Comparison of ENCODE assay signal across 14 mouse cellular contexts in the genomic region with DNA sequence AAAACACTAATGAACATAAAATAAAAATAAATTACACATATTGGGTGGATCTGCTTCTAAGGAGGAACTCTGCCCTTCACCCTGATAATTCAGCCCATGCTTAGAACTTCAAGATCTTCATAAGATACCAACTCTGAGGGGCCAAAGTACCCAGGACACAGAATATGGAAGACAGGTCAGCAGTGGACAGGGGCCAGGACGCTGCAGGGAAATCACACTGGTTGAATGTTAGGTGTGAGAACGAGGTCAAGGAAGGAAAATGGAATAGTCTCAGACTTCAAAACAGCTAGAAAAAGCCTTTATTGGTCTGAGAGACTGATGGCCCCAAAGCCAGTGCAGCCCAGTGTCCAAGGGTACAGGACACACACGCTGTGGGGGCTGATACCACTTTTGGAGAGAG. TPM values are rescaled to one million over a fixed set of nuclear protein-coding genes. Genes with fewer than 3 reads are reported as not detected.
DNase-seq lines count a peak whose midpoint lies in the region; ATAC-seq lines count a peak whose summit lies in the region.
"Had no signal": no experiment of that assay in that cellular context is flagged by ENCODE, and none has a peak within 500 bp of the region (broad histone marks: within the 10 kb centered on the region; RNA-seq: fewer than 3 reads in every experiment).

No protein-coding gene starts in this region.

- 46% methylated on average over 3 of the region's 3 CpGs for WGBS in heart, embryonic 14.5 days
- WGBS in midbrain, embryonic 10.5 days, result 53% methylated on average over 3 of the region's 3 CpGs
- WGBS in midbrain, embryonic 14.5 days, result 51% methylated on average over 3 of the region's 3 CpGs
- WGBS in intestine, embryonic 16.5 days, result 37% methylated on average over 3 of the region's 3 CpGs
- WGBS in limb, embryonic 15.5 days, result 47% methylated on average over 3 of the region's 3 CpGs

- no peaks in the 10 kb centered on the region for H3K36me3 ChIP-seq in heart, embryonic 14.5 days (ENCODE audit: control insufficient read depth, insufficient read depth, low read length)
- H3K36me3 ChIP-seq in midbrain, embryonic 10.5 days, result no peaks in the 10 kb centered on the region
- no peaks in the 10 kb centered on the region for H3K36me3 ChIP-seq in midbrain, embryonic 14.5 days (ENCODE audit: control insufficient read depth, insufficient read depth, low read length)
- H3K36me3 ChIP-seq in intestine, embryonic 16.5 days (ENCODE audit: control insufficient read depth, insufficient read depth, low read length), result no peaks in the 10 kb centered on the region
- no peaks in the 10 kb centered on the region for H3K36me3 ChIP-seq in limb, embryonic 15.5 days
- H3K36me3 ChIP-seq: stomach, embryonic 15.5 days had no signal

- no peak overlapping the region for H3K4me2 ChIP-seq in heart, embryonic 14.5 days (ENCODE audit: low read length)
- H3K4me2 ChIP-seq in midbrain, embryonic 14.5 days (ENCODE audit: low read length), result no peak overlapping the region
- no peak overlapping the region for H3K4me2 ChIP-seq in intestine, embryonic 16.5 days (ENCODE audit: low read depth, low read length)
- H3K4me2 ChIP-seq in limb, embryonic 15.5 days, result 0 out of 2 replicates have a peak overlapping the region, but pooled peaks have one; percentile 27
- H3K4me2 ChIP-seq: stomach, embryonic 15.5 days had no signal

- peak overlapping the region; percentile 47 to 80 for H3K27ac ChIP-seq in heart, embryonic 14.5 days (replicated peaks in 1 of 2; ENCODE audit: control insufficient read depth in 1 of 2, insufficient read depth in 1 of 2, low read depth in 2 of 2, low read length in 2 of 2)
- peak overlapping the region; percentile 84 for H3K27ac ChIP-seq in midbrain, embryonic 10.5 days (replicated peaks)
- no peak overlapping the region for H3K27ac ChIP-seq in midbrain, embryonic 14.5 days (replicated peaks; ENCODE audit: low read depth, low read length)
- H3K27ac ChIP-seq in intestine, embryonic 16.5 days (ENCODE audit: low read length), result peak overlapping the region; percentile 21; the same call in 1 of the 2 replicates
- peak overlapping the region; percentile 69 for H3K27ac ChIP-seq in limb, embryonic 15.5 days
- H3K27ac ChIP-seq: stomach, embryonic 15.5 days had no signal

- ATAC-seq in heart, embryonic 14.5 days (ENCODE audit: insufficient number of reproducible peaks, insufficient read depth, low FRiP score, low read depth), result no peak
- no peak for ATAC-seq in midbrain, embryonic 14.5 days (ENCODE audit: low FRiP score, low TSS enrichment)
- ATAC-seq in intestine, embryonic 16.5 days, result no peak
- ATAC-seq in limb, embryonic 15.5 days (ENCODE audit: insufficient number of reproducible peaks, low FRiP score, low TSS enrichment, low read depth), result no peak
- ATAC-seq: liver, postnatal 0 days had no signal

- H3K4me1 ChIP-seq in heart, embryonic 14.5 days (ENCODE audit: control insufficient read depth in 2 of 2, insufficient read depth in 2 of 2, low read length in 2 of 2), result peaks cover 24 to 30% of the 10 kb centered on the region in 2 experiments
- peaks cover 33% of the 10 kb centered on the region for H3K4me1 ChIP-seq in midbrain, embryonic 10.5 days
- H3K4me1 ChIP-seq in midbrain, embryonic 14.5 days (ENCODE audit: control insufficient read depth, insufficient read depth, low read length), result no peaks in the 10 kb centered on the region
- H3K4me1 ChIP-seq in intestine, embryonic 16.5 days (ENCODE audit: control insufficient read depth, insufficient read depth, low read length), result peaks cover 14% of the 10 kb centered on the region
- H3K4me1 ChIP-seq in limb, embryonic 15.5 days, result peaks cover 34% of the 10 kb centered on the region

- DNase-seq in heart, postnatal 25 days (ENCODE audit: low spot score), result no peak
- no peak for DNase-seq in midbrain, embryonic 10.5 days (ENCODE audit: low spot score)
- no peak for DNase-seq in midbrain, embryonic 14.5 days
- DNase-seq in urinary bladder, postnatal 10 days (ENCODE audit: low spot score), result no peak
- DNase-seq: adrenal gland, postnatal 25 days; layer of hippocampus, adult 9-11 months; liver, postnatal 0 days; right cerebral cortex, postnatal 4 days; thymus, postnatal 4 days had no signal

- intact Hi-C loops in heart, postnatal 25 days (cut with DNase I), result no loop called here

- H3K9ac ChIP-seq in heart, embryonic 14.5 days (ENCODE audit: low read length), result 0 out of 2 replicates have a peak overlapping the region, but pooled peaks have one; percentile 17
- no peak overlapping the region for H3K9ac ChIP-seq in midbrain, embryonic 14.5 days (replicated peaks; ENCODE audit: low read length)
- no peak overlapping the region for H3K9ac ChIP-seq in intestine, embryonic 16.5 days (ENCODE audit: low read depth, low read length)
- no peak overlapping the region for H3K9ac ChIP-seq in limb, embryonic 15.5 days
- H3K9ac ChIP-seq: liver, postnatal 0 days; stomach, embryonic 15.5 days had no signal

- H3K27me3 ChIP-seq in heart, embryonic 14.5 days (ENCODE audit: control insufficient read depth, insufficient read depth, low read length), result no peaks in the 10 kb centered on the region
- no peaks in the 10 kb centered on the region for H3K27me3 ChIP-seq in midbrain, embryonic 10.5 days (ENCODE audit: low read depth, poor library complexity, severe bottlenecking)
- H3K27me3 ChIP-seq in midbrain, embryonic 14.5 days (ENCODE audit: control insufficient read depth, insufficient read depth, low read length), result no peaks in the 10 kb centered on the region
- no peaks in the 10 kb centered on the region for H3K27me3 ChIP-seq in intestine, embryonic 16.5 days (replicated peaks; ENCODE audit: control insufficient read depth, insufficient read depth, low read length)
- H3K27me3 ChIP-seq in limb, embryonic 15.5 days, result no peaks in the 10 kb centered on the region
- H3K27me3 ChIP-seq: CH12.LX; stomach, embryonic 15.5 days had no signal

- no peaks in the 10 kb centered on the region; the same call in 1 of the 2 replicates for H3K9me3 ChIP-seq in heart, embryonic 14.5 days (ENCODE audit: control insufficient read depth, low read length)
- peaks cover 7% of the 10 kb centered on the region for H3K9me3 ChIP-seq in midbrain, embryonic 10.5 days (replicated peaks)
- H3K9me3 ChIP-seq in midbrain, embryonic 14.5 days (ENCODE audit: control insufficient read depth, low read length), result no peaks in the 10 kb centered on the region
- no peaks in the 10 kb centered on the region for H3K9me3 ChIP-seq in intestine, embryonic 16.5 days (ENCODE audit: control insufficient read depth, low read length)
- H3K9me3 ChIP-seq in limb, embryonic 15.5 days, result no peaks in the 10 kb centered on the region
- H3K9me3 ChIP-seq: stomach, embryonic 15.5 days had no signal

- no peak overlapping the region for H3K4me3 ChIP-seq in heart, embryonic 14.5 days (ENCODE audit: control insufficient read depth in 1 of 2, insufficient read depth in 1 of 2, low read depth in 1 of 2, low read length in 2 of 2)
- H3K4me3 ChIP-seq in midbrain, embryonic 10.5 days, result no peak overlapping the region
- no peak overlapping the region for H3K4me3 ChIP-seq in midbrain, embryonic 14.5 days (replicated peaks; ENCODE audit: low read depth, low read length)
- H3K4me3 ChIP-seq in intestine, embryonic 16.5 days (ENCODE audit: low read length), result no peak overlapping the region
- H3K4me3 ChIP-seq in limb, embryonic 15.5 days, result no peak overlapping the region
- H3K4me3 ChIP-seq: stomach, embryonic 15.5 days had no signal

RNA-seq across cellular contexts. Expression of a gene that starts 50.5 kb away (rescaled TPM):
- polyA plus RNA-seq in heart, embryonic 14.5 days (2014; fragmentation: Nextera tagmentation; extraction: Ambion mirVana), result 11.0 and 15.5 TPM in 2 replicates
- total RNA-seq in heart, postnatal 25 days (2021), result 10 to 100 TPM; 23.0 to 23.1 TPM
- 4.9 and 5.4 TPM in 2 replicates for polyA plus RNA-seq in midbrain, embryonic 10.5 days (2016; fragmentation: Nextera tagmentation; extraction: Ambion mirVana)
- polyA plus RNA-seq in midbrain, embryonic 14.5 days (2014; fragmentation: Nextera tagmentation; extraction: Ambion mirVana), result 18.2 and 18.5 TPM in 2 replicates
- 3.7 and 4.3 TPM in 2 replicates for polyA plus RNA-seq in intestine, embryonic 16.5 days (2015; fragmentation: Nextera tagmentation; extraction: Ambion mirVana)
- polyA plus RNA-seq in limb, embryonic 15.5 days (2015; fragmentation: Nextera tagmentation; extraction: Ambion mirVana), result 6.5 and 8.1 TPM in 2 replicates
